8 mouse cellular contexts compared by ENCODE assay signal in genomic region chr17:46782341-46783221, GRCm38 (mm10). TPM values are rescaled to one million over a fixed set of nuclear protein-coding genes. Genes with fewer than 3 reads are reported as not detected.
A peak's percentile ranks its signal among the peaks of the same experiment; 100 is the strongest.
DNase-seq lines count a peak whose midpoint lies in the region; ATAC-seq and TF ChIP-seq lines count a peak whose summit lies in the region.

Gene Rpl7l1 (minus strand): TSS chr17:46782672.

- ATAC-seq in activated CD4-positive, CD25-positive, alpha-beta regulatory T cell, adult 4 months: peak; percentile 86
- peak; percentile 91 for ATAC-seq in megakaryocyte progenitor cell, adult 5-6 weeks (replicated peaks; ENCODE audit: poor library complexity)

- TF ChIP-seq CTCF in cortical plate, adult 2 months (IDR thresholded peaks at IDR 0.05; ENCODE audit: extremely low read depth, insufficient read depth, low read length): peak; percentile 26; the same call in 1 of the 2 replicates

- no peaks in the 10 kb centered on the region for H3K4me1 ChIP-seq in cortical plate, adult 2 months (ENCODE audit: control insufficient read depth, insufficient read depth, low read length)

- peak; percentile 95 for TF ChIP-seq POLR2A in cortical plate, adult 2 months (IDR thresholded peaks at IDR 0.05; ENCODE audit: extremely low read depth, insufficient read depth, low read length)

- H3K27ac ChIP-seq in cortical plate, adult 2 months (ENCODE audit: insufficient read depth, low read length): peak within 1 kb of the TSS; percentile 7; the same call in 1 of the 2 replicates

- peak; percentile 90 for DNase-seq in gastrocnemius, postnatal 10 days
- DNase-seq in induced T-regulatory cell, adult 2 months (ENCODE audit: low read depth): peak; percentile 97
- peak; percentile 76 to 90 for DNase-seq in left cerebral cortex, adult 9 months (ENCODE audit: low spot score in 2 of 2)
- peak; percentile 91 for DNase-seq in right cerebral cortex, postnatal 14 days
- peak; percentile 85 to 89 for DNase-seq in urinary bladder, postnatal 36 days (ENCODE audit: low spot score in 2 of 2)

- H3K4me3 ChIP-seq in cortical plate, adult 2 months (ENCODE audit: insufficient read depth, low read length): peak within 1 kb of the TSS; percentile 68

RNA-seq across cellular contexts. Expression of gene Rpl7l1, which starts in this region (rescaled TPM):
- polyA plus RNA-seq in activated CD4-positive, CD25-positive, alpha-beta regulatory T cell, adult 4 months (2017; shearing (Covaris generic)): 100 to 1,000 TPM; 144 to 146 TPM
- polyA plus RNA-seq in cortical plate, adult 2 months (2012; rRNA removed): 43.6 and 48.0 TPM in 2 replicates
- 10 to 100 TPM; 59.4 to 70.8 TPM for total RNA-seq in gastrocnemius, postnatal 10 days (2021)
- total RNA-seq in megakaryocyte progenitor cell, adult 5-6 weeks (2015): 113 and 123 TPM in 2 replicates
- total RNA-seq in megakaryocyte progenitor cell, adult 5-6 weeks (2017): 142 and 179 TPM in 2 replicates

Comparison
In these comparisons a context has a peak if more than half of its experiments do, and no peak if none do; other contexts are left out.
1. Peak in every context shown above with its lines: DNase-seq, ATAC-seq, H3K4me3 ChIP-seq and H3K27ac ChIP-seq.